Mouse (Mus musculus) kidney, embryonic 15.5 days (tissue): Measurements from ENCODE around the gene Map2k1. TPM values are rescaled to one million over a fixed set of nuclear protein-coding genes. Genes with fewer than 3 reads are reported as not detected.

ENCODE experiments used
- ATAC-seq: fragments of 200-750 bp; cut with Nextera tagmentation; replicated peaks from 2 replicates; pipeline ENCODE4 v1.8.0; 2017; ENCODE audit warnings: moderate TSS enrichment; ENCODE audit not compliant: low FRiP score
- H3K27ac ChIP-seq: fragments of 300-500 bp; sonication (generic); 2 replicates; pipeline ENCODE4 v1.5.1; 2015; ENCODE audit warnings: mild to moderate bottlenecking, inconsistent platforms
- H3K27me3 ChIP-seq: fragments of 300-500 bp; sonication (generic); 2 replicates; pipeline ENCODE4 v1.6.1; 2015; ENCODE audit warnings: inconsistent platforms
- H3K36me3 ChIP-seq: fragments of 300-500 bp; sonication (generic); 2 replicates; pipeline ENCODE4 v1.6.1; 2015; ENCODE audit warnings: inconsistent platforms
- H3K4me1 ChIP-seq: fragments of 300-500 bp; sonication (generic); 2 replicates; pipeline ENCODE4 v1.6.1; 2015; ENCODE audit warnings: inconsistent platforms
- H3K4me2 ChIP-seq: fragments of 300-500 bp; sonication (generic); 2 replicates; pipeline ENCODE4 v1.6.1; 2015; ENCODE audit warnings: moderate library complexity, mild to moderate bottlenecking, inconsistent platforms
- H3K4me3 ChIP-seq: fragments of 300-500 bp; sonication (generic); replicated peaks from 2 replicates; pipeline ENCODE4 v1.5.1; 2015; ENCODE audit warnings: mild to moderate bottlenecking, inconsistent platforms
- H3K9ac ChIP-seq: fragments of 300-500 bp; sonication (generic); 2 replicates; pipeline ENCODE4 v1.6.1; 2015; ENCODE audit warnings: mild to moderate bottlenecking, inconsistent platforms
- H3K9me3 ChIP-seq: fragments of 300-500 bp; sonication (generic); replicated peaks from 2 replicates; pipeline ENCODE4 v1.6.1; 2016; ENCODE audit warnings: inconsistent platforms
- WGBS: fragments of 180-500 bp; shearing (Covaris S2); methylation state at CpG from one replicate; pipeline ENCODE4 v1.1.7; 2015; ENCODE audit warnings: mixed read lengths; 5-methylcytosine and 5-hydroxymethylcytosine counted together
- polyA plus RNA-seq: library from polyadenylated mRNA; unstranded; fragments of >200 nt; fragmentation: Nextera tagmentation; extraction: Ambion mirVana; gene quantifications from 2 replicates; pipeline ENCODE4 v1.2.1, GENCODE M21; 2015

Gene Map2k1
- polyA plus RNA-seq, 1 experiment from 2014 or later, result 81.7 TPM

DNA sequence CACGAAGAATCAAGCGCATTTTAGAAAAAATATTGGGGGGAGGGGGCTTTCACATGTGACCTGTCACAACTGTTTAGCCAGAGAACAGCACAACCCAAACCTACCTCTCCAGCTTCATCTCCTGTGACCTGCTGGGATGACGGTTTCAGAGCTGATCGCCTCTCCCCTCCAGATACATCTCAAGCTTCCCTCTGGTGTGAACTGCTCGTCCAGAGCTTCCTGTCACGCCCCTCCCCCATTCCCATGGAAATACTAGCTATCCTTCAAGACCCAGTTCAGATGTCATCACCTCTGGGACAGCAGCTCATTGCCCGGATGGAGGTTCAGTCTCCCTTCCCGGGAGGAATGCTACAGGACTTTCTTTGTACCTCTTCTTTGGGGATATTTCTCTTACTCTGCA, 12.8 kb downstream of the Map2k1 start:
- Histone ChIP-seq H3K4me3 (no peak overlapping the region), H3K27me3 (no peaks in the 10 kb centered on the region), H3K4me2 (0 out of 2 replicates have a peak overlapping the region, but pooled peaks have one; percentile 0), H3K36me3 (peaks cover 4% of the 10 kb centered on the region), H3K9me3 (no peaks in the 10 kb centered on the region), H3K4me1 (peaks cover 25% of the 10 kb centered on the region), H3K9ac (no peak overlapping the region), H3K27ac (0 out of 2 replicates have a peak overlapping the region, but pooled peaks have one; percentile 32)
- ATAC-seq, result no peak
- 20% methylated on average over 8 of the region's 8 CpGs for WGBS

GRCm38 (mm10) chr9:64240116-64240515, 13.3 kb downstream of the Map2k1 start:
- no peak for ATAC-seq
- Histone ChIP-seq H3K4me1 (peaks cover 28% of the 10 kb centered on the region), H3K4me3 (no peak overlapping the region), H3K9me3 (no peaks in the 10 kb centered on the region), H3K9ac (no peak overlapping the region), H3K36me3 (0 out of 2 replicates have a peak, but pooled peaks cover 3% of the 10 kb centered on the region), H3K4me2 (no peak overlapping the region), H3K27me3 (no peaks in the 10 kb centered on the region), H3K27ac (no peak overlapping the region)
- WGBS, result 46% methylated on average over 2 of the region's 2 CpGs

DNA sequence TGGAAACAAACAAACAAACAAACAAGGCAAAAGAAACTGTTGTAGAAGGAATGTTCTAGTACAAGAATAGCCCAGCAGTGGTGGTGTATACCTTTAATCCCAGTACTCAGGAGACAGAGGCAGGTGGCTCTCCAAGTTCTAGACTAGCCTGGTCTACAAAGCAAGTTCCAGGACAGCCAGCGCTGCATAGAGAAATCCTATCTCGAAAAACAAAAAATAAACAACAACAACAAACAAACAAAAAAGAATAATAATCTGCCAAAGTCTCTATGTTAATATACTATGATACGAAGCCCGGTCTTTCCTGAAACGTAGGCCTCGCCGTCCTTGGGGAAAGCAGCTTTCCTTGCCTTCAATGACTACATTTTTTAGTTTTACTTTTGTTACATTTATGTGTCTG, 17.4 kb downstream of the Map2k1 start:
- no peak for ATAC-seq
- no peaks in the 10 kb centered on the region for H3K9me3 ChIP-seq
- peaks cover 57% of the 10 kb centered on the region for H3K4me1 ChIP-seq
- no peak overlapping the region for H3K4me2 ChIP-seq
- H3K4me3 ChIP-seq, result no peak overlapping the region
- H3K27ac ChIP-seq, result no peak overlapping the region
- WGBS, result 98% methylated on average over 7 of the region's 7 CpGs
- no peak overlapping the region for H3K9ac ChIP-seq
- 0 out of 2 replicates have a peak, but pooled peaks cover 7% of the 10 kb centered on the region for H3K36me3 ChIP-seq
- no peaks in the 10 kb centered on the region for H3K27me3 ChIP-seq

GRCm38 (mm10) chr9:64234768-64235435, 18.5 kb downstream of the Map2k1 start, which contains the start of gene Uchl4:
Uchl4 (plus strand) TSS chr9:64235201.
- Histone ChIP-seq H3K9ac (no peak within 1 kb of the TSS), H3K4me2 (0 out of 2 replicates have a peak within 1 kb of the TSS, but pooled peaks have one; percentile 0), H3K4me1 (peaks cover 57% of the 10 kb centered on the region), H3K4me3 (no peak within 1 kb of the TSS), H3K9me3 (no peaks in the 10 kb centered on the region), H3K27me3 (no peaks in the 10 kb centered on the region), H3K27ac (peak within 1 kb of the TSS; percentile 81), H3K36me3 (0 out of 2 replicates have a peak, but pooled peaks cover 7% of the 10 kb centered on the region)
- ATAC-seq, result no peak
- 46% methylated on average over 8 of the region's 8 CpGs for WGBS

DNA sequence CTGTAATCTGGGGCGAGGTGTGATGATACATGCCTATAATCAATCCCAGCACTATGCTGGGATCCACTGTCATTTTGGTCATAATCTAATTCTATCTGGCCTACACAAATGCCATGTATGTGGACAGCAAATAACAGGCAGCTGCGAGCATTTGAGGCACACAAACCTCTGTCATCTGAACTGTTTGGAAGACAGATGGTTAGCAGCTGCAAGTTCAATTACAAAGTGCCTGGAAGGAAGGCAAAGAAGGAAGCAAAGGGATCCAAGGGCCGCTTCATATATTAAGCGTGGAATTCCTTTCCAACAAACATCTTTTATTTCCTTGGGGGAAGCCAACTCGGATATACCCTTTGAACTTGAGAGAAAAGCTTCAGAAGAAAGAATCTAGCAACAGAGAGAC, 19.8 kb downstream of the Map2k1 start:
- 0 out of 2 replicates have a peak, but pooled peaks have one; percentile 46 for ATAC-seq
- H3K9me3 ChIP-seq, result no peaks in the 10 kb centered on the region
- H3K9ac ChIP-seq, result no peak overlapping the region
- 36% methylated on average over 5 of the region's 5 CpGs for WGBS
- H3K4me2 ChIP-seq, result 0 out of 2 replicates have a peak overlapping the region, but pooled peaks have one; percentile 0
- peaks cover 55% of the 10 kb centered on the region for H3K4me1 ChIP-seq
- no peaks in the 10 kb centered on the region for H3K27me3 ChIP-seq
- 0 out of 2 replicates have a peak, but pooled peaks cover 7% of the 10 kb centered on the region for H3K36me3 ChIP-seq
- no peak overlapping the region for H3K4me3 ChIP-seq
- peak overlapping the region; percentile 81 for H3K27ac ChIP-seq

GRCm38 (mm10) chr9:64232257-64232957, 21.0 kb downstream of the Map2k1 start:
- WGBS, result 33% methylated on average over 9 of the region's 9 CpGs
- ATAC-seq, result no peak
- peaks cover 59% of the 10 kb centered on the region for H3K4me1 ChIP-seq
- H3K4me3 ChIP-seq, result no peak overlapping the region
- H3K36me3 ChIP-seq, result 0 out of 2 replicates have a peak, but pooled peaks cover 7% of the 10 kb centered on the region
- H3K4me2 ChIP-seq, result peak overlapping the region; percentile 14
- H3K27me3 ChIP-seq, result no peaks in the 10 kb centered on the region
- H3K9me3 ChIP-seq, result no peaks in the 10 kb centered on the region
- peak overlapping the region; percentile 71 for H3K27ac ChIP-seq
- no peak overlapping the region for H3K9ac ChIP-seq

DNA sequence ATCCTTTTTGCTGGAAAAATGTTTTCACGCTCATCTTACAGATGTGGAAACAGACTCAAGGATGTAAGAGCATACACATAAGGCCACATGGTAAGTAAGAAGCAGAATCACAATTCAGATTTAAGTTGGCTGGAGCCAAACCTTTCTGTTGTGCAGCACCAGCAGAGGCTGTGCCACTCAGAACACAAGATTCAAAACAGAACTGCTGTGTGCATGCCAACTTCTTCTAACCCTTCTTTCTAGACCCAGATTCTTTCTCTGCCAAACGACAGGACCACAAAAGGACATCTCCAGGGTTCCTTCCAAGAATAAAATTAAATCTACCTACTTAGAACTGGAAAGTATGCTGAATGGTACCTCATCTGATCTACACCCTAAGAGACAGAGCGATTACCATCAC, 21.8 kb downstream of the Map2k1 start:
- peaks cover 59% of the 10 kb centered on the region for H3K4me1 ChIP-seq

GRCm38 (mm10) chr9:64231171-64231570, 22.3 kb downstream of the Map2k1 start:
- peak overlapping the region; percentile 71 for H3K27ac ChIP-seq
- no peak overlapping the region for H3K4me2 ChIP-seq
- H3K4me3 ChIP-seq, result no peak overlapping the region
- peaks cover 59% of the 10 kb centered on the region for H3K4me1 ChIP-seq
- no peak for ATAC-seq
- 0 out of 2 replicates have a peak, but pooled peaks cover 4% of the 10 kb centered on the region for H3K36me3 ChIP-seq
- H3K27me3 ChIP-seq, result no peaks in the 10 kb centered on the region
- H3K9ac ChIP-seq, result no peak overlapping the region
- WGBS, result 54% methylated on average over 5 of the region's 5 CpGs
- H3K9me3 ChIP-seq, result no peaks in the 10 kb centered on the region

More for the DNA sequence above, 21.8 kb downstream of the Map2k1 start:
- Histone ChIP-seq H3K27me3 (no peaks in the 10 kb centered on the region), H3K4me2 (no peak overlapping the region), H3K9me3 (no peaks in the 10 kb centered on the region), H3K36me3 (0 out of 2 replicates have a peak, but pooled peaks cover 7% of the 10 kb centered on the region), H3K9ac (no peak overlapping the region), H3K4me3 (no peak overlapping the region), H3K27ac (peak overlapping the region; percentile 71)
- WGBS, result 81% methylated on average over 3 of the region's 3 CpGs
- ATAC-seq, result no peak

DNA sequence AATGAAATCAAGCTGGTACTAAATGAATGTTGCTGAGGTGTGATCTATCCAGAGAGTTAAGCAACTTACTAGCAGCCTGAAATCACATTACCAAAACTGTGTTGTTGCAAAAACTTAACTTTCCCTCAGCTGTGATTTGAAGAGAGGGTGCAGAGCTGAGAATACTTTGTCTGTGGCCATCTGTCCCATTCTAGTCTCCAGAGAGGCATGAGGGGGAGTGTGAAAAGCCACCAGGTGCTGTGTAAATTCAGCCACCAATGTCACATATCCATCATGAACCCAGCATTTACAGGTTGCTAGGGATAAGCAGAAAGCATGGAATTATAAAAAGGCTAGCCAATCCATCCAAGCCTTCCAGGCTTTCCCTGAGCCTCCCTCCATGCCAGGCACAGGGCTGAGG, 24.5 kb downstream of the Map2k1 start:
- Histone ChIP-seq H3K36me3 (no peaks in the 10 kb centered on the region), H3K9ac (no peak overlapping the region), H3K4me1 (peaks cover 48% of the 10 kb centered on the region), H3K4me2 (no peak overlapping the region), H3K27me3 (no peaks in the 10 kb centered on the region), H3K9me3 (no peaks in the 10 kb centered on the region), H3K4me3 (no peak overlapping the region), H3K27ac (no peak overlapping the region)
- ATAC-seq, result no peak

- no peak overlapping the region for H3K4me2 ChIP-seq
- no peaks in the 10 kb centered on the region for H3K27me3 ChIP-seq
- H3K36me3 ChIP-seq, result no peaks in the 10 kb centered on the region
- no peak overlapping the region for H3K9ac ChIP-seq
- H3K27ac ChIP-seq, result no peak overlapping the region
- no peaks in the 10 kb centered on the region for H3K9me3 ChIP-seq
- H3K4me1 ChIP-seq, result peaks cover 37% of the 10 kb centered on the region
- ATAC-seq, result no peak
- H3K4me3 ChIP-seq, result no peak overlapping the region
- 76% methylated on average over 12 of the region's 12 CpGs for WGBS
These were observed 25.7 kb downstream of the Map2k1 start for GRCm38 (mm10) chr9:64227736-64228135.

DNA sequence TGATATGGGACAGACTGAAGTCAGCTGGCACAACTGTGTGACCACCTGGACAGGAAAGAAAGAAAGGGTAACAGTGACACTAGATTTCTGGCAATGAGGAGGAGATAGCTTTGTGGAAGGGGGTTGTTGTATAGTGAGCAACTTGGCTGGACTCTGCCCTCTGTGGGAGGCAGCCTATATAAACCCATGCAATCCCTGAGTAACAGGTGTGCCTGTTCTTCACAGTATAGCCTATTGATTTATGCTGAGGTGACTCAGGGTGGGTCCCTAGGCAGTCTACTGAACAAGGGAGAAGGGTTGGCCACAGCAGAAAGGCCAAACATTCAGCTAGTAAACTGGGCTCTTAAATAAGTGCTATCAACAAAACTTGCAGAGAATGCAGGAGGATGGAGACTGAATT, 27.6 kb downstream of the Map2k1 start:
- no peak overlapping the region for H3K9ac ChIP-seq

GRCm38 (mm10) chr9:64222098-64222497, 31.3 kb downstream of the Map2k1 start:
- Histone ChIP-seq H3K9ac (no peak overlapping the region), H3K9me3 (no peaks in the 10 kb centered on the region), H3K27me3 (no peaks in the 10 kb centered on the region), H3K4me3 (no peak overlapping the region), H3K36me3 (no peaks in the 10 kb centered on the region), H3K4me1 (peaks cover 44% of the 10 kb centered on the region), H3K4me2 (no peak overlapping the region), H3K27ac (no peak overlapping the region)
- ATAC-seq, result no peak
- WGBS, result 60% methylated on average over 2 of the region's 2 CpGs

More for the DNA sequence above, 27.6 kb downstream of the Map2k1 start:
- Histone ChIP-seq H3K36me3 (no peaks in the 10 kb centered on the region), H3K4me1 (peaks cover 26% of the 10 kb centered on the region), H3K4me3 (no peak overlapping the region), H3K9me3 (no peaks in the 10 kb centered on the region), H3K27me3 (no peaks in the 10 kb centered on the region), H3K27ac (peak overlapping the region; percentile 22; the same call in 1 of the 2 replicates), H3K4me2 (no peak overlapping the region)
- peak; percentile 43; the same call in 1 of the 2 replicates for ATAC-seq
